Mouse (Mus musculus) thymus, adult 2 months (tissue): Measurements from ENCODE around the gene Fam53b.

Source experiments
- CTCF ChIP-seq: fragments of 200-500 bp; IDR thresholded peaks from 2 replicates; pipeline ENCODE4 v1.5.1; 2012; ENCODE audit warnings: mild to moderate bottlenecking, control low read depth, low read length, moderate library complexity, borderline replicate concordance; ENCODE audit not compliant: control insufficient read depth, poor library complexity, insufficient read depth; ENCODE audit errors: extremely low read depth
- POLR2A ChIP-seq: fragments of 200-500 bp; IDR thresholded peaks from 2 replicates; pipeline ENCODE4 v1.6.1; 2012; ENCODE audit warnings: mild to moderate bottlenecking, low read length, control low read depth, moderate library complexity; ENCODE audit not compliant: control insufficient read depth, poor library complexity, insufficient read depth; ENCODE audit errors: extremely low read depth

- TF ChIP-seq CTCF: no peak
- peak; percentile 56; the same call in 1 of the 2 replicates for TF ChIP-seq POLR2A
Measured at GRCm38 (mm10) chr7:132812619-132813415, 869 bp downstream of the Fam53b start.
